Mouse (Mus musculus) neural tube, embryonic 15.5 days (tissue): ENCODE measurements around the gene Gm17555. TPM values are rescaled to one million over a fixed set of nuclear protein-coding genes. Genes with fewer than 3 reads are reported as not detected.

Experiments used
- ATAC-seq: fragments of 200-750 bp; cut with Nextera tagmentation; 2 replicates; pipeline ENCODE4 v1.8.0; 2017; ENCODE audit warnings: mild to moderate bottlenecking, moderate TSS enrichment, moderate library complexity; ENCODE audit not compliant: low FRiP score
- H3K27ac ChIP-seq: fragments of 300-500 bp; sonication (generic); replicated peaks from 2 replicates; pipeline ENCODE4 v1.5.1; 2015; ENCODE audit warnings: mild to moderate bottlenecking, inconsistent platforms
- H3K27me3 ChIP-seq: fragments of 300-500 bp; sonication (generic); replicated peaks from 2 replicates; pipeline ENCODE4 v1.6.1; 2015; ENCODE audit warnings: inconsistent platforms
- H3K36me3 ChIP-seq: fragments of 300-500 bp; sonication (generic); 2 replicates; pipeline ENCODE4 v1.6.1; 2015; ENCODE audit warnings: inconsistent platforms
- H3K4me1 ChIP-seq: fragments of 300-500 bp; sonication (generic); 2 replicates; pipeline ENCODE4 v1.6.1; 2015; ENCODE audit warnings: inconsistent platforms
- H3K4me2 ChIP-seq: fragments of 300-500 bp; sonication (generic); 2 replicates; pipeline ENCODE4 v1.6.1; 2015; ENCODE audit warnings: inconsistent platforms, mild to moderate bottlenecking, moderate library complexity
- H3K4me3 ChIP-seq: fragments of 300-500 bp; sonication (generic); replicated peaks from 2 replicates; pipeline ENCODE4 v1.5.1; 2015; ENCODE audit warnings: mild to moderate bottlenecking, inconsistent platforms
- H3K9ac ChIP-seq: fragments of 300-500 bp; sonication (generic); replicated peaks from 2 replicates; pipeline ENCODE4 v1.6.1; 2015; ENCODE audit warnings: mild to moderate bottlenecking, inconsistent platforms
- H3K9me3 ChIP-seq: fragments of 300-500 bp; sonication (generic); replicated peaks from 2 replicates; pipeline ENCODE4 v1.6.1; 2016; ENCODE audit warnings: inconsistent platforms
- WGBS: fragments of 180-500 bp; shearing (Covaris S2); methylation state at CpG from one replicate; pipeline ENCODE4 v1.1.7; 2015; ENCODE audit warnings: mixed read lengths; 5-methylcytosine and 5-hydroxymethylcytosine counted together
- polyA plus RNA-seq: library from polyadenylated mRNA; unstranded; fragments of >200 nt; fragmentation: Nextera tagmentation; extraction: Ambion mirVana; gene quantifications from 2 replicates; pipeline ENCODE4 v1.2.1, GENCODE M21; 2015

Gene Gm17555
- polyA plus RNA-seq, 1 experiment from 2014 or later: not detected

DNA sequence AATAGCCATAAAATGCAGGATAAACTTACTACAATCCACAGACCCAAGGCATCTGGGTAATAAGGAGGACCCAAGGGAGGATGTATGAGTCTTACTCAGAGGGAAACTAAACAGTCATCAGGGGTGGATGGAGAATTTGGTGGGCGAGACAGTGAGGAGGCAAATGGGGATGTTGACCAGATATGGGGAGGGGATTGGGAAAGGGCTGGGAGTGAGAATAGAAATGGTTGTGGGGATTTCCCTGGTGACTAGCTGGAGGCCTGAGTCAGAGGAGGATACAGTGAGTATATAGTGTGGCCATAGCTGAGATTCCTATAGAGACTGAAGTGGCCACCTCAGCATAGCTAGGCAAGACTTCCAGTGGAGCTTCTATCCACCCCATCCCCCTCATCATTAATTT is 16.8 kb downstream of the Gm17555 start:
- H3K9ac ChIP-seq: no peak overlapping the region
- ATAC-seq: no peak
- H3K4me2 ChIP-seq: no peak overlapping the region
- no peaks in the 10 kb centered on the region for H3K9me3 ChIP-seq
- H3K36me3 ChIP-seq: no peaks in the 10 kb centered on the region
- no peaks in the 10 kb centered on the region for H3K4me1 ChIP-seq
- H3K27me3 ChIP-seq: no peaks in the 10 kb centered on the region
- H3K4me3 ChIP-seq: no peak overlapping the region
- 81% methylated on average over 1 of the region's 1 CpGs for WGBS
- H3K27ac ChIP-seq: no peak overlapping the region

DNA sequence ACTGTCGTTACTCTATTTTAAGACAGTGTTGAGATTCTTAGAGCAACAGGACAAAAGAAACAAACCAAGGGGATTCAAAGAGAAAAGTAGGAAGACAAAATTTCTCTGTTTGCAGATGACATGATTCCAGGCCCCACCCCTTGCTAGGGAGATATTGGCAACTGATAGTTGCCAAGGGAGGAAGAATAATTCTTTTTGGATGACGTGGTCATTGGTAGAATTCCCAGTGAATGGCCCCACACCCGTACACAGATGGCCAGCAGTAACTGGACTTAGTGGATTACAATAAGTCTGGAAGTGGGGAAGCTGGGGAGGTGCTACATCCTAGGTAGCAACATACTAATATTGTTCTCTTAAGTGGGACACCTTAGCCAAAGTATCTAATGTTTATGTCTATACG is 22.0 kb downstream of the Gm17555 start:
- H3K4me3 ChIP-seq: no peak overlapping the region
- H3K4me2 ChIP-seq: no peak overlapping the region
- no peaks in the 10 kb centered on the region for H3K4me1 ChIP-seq
- no peaks in the 10 kb centered on the region for H3K36me3 ChIP-seq
- no peak for ATAC-seq
- WGBS: 85% methylated on average over 4 of the region's 4 CpGs
- H3K27ac ChIP-seq: no peak overlapping the region
- H3K27me3 ChIP-seq: no peaks in the 10 kb centered on the region
- H3K9ac ChIP-seq: no peak overlapping the region
- no peaks in the 10 kb centered on the region for H3K9me3 ChIP-seq

DNA sequence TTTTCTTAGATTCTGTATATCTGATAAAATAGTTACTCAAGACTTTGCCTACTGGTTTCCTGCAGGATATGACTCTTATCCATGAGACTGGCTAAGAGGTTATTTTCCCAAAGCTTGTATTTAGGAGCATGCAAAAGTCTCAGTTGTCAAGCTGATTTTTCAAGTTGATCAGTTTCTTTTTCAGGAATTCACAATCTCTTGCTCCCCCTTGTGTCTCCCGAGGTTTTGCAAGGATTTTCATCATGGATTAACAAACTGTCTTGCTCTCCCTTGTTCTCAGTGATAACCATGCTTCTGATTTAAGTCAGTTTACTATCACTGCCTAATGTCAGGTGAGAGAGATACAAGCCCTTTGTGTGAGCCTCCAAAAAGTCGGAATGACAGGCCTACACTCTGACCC is 30.5 kb downstream of the Gm17555 start:
- H3K9ac ChIP-seq: no peak overlapping the region
- H3K4me2 ChIP-seq: no peak overlapping the region
- H3K4me1 ChIP-seq: no peaks in the 10 kb centered on the region
- H3K27ac ChIP-seq: no peak overlapping the region
- ATAC-seq: no peak
- no peaks in the 10 kb centered on the region for H3K36me3 ChIP-seq
- no peaks in the 10 kb centered on the region for H3K9me3 ChIP-seq
- no peaks in the 10 kb centered on the region for H3K27me3 ChIP-seq
- no peak overlapping the region for H3K4me3 ChIP-seq
- WGBS: 44% methylated on average over 2 of the region's 2 CpGs

DNA sequence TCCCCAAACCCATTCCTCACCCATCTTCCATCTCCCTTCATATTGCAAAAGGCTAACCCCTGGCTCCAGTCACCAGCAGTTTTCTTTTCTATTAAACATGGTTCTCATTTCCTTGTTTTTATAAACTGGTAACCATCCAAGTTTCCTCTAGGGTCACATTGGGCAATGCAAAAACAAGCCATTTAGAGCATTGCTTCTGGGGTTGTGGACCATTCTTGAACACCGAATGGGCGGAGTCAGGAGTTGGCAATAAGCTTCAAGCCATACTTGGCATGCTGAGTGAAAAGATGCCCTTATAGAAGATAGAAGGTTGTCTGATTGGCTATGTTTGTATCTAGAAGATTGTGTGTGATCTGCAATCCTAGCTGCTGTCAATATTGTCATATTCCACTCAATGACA is 33.6 kb downstream of the Gm17555 start:
- Histone ChIP-seq H3K4me1 (no peaks in the 10 kb centered on the region), H3K9ac (no peak overlapping the region), H3K27ac (no peak overlapping the region), H3K4me3 (no peak overlapping the region), H3K4me2 (no peak overlapping the region), H3K9me3 (no peaks in the 10 kb centered on the region), H3K27me3 (no peaks in the 10 kb centered on the region), H3K36me3 (no peaks in the 10 kb centered on the region)
- ATAC-seq: no peak
- WGBS: 96% methylated on average over 2 of the region's 2 CpGs

DNA sequence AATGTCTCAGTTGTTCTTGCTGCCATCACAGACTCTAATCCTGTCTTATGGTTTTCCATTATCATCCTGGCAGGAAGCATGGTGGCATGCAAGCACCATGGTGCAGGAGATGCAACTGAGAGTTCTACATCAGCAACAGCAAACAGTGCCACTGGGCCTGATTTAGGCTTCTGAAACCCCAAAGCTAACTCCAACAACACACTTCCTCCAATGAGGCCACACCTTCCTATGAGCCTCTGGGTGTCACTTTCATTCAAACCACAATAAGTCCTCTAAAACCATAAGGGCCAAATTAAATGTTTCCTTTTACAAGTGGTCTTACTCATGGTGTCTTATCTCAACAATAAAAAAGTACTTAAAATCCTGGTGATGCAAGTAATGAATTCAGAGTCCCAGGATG is 37.3 kb downstream of the Gm17555 start:
- Histone ChIP-seq H3K9ac (no peak overlapping the region), H3K9me3 (no peaks in the 10 kb centered on the region), H3K27me3 (no peaks in the 10 kb centered on the region), H3K4me2 (no peak overlapping the region), H3K4me3 (no peak overlapping the region), H3K27ac (no peak overlapping the region), H3K36me3 (no peaks in the 10 kb centered on the region), H3K4me1 (no peaks in the 10 kb centered on the region)
- no peak for ATAC-seq

Other genes with a start within 250 kb of the Gm17555 start
- 0.87 and 1.0 TPM in 2 replicates for gene Fgf7, start 180.4 kb upstream of the Gm17555 start, polyA plus RNA-seq
- gene Fam227b, start 63.1 kb upstream of the Gm17555 start, polyA plus RNA-seq: 0.11 TPM in 1 of 2 replicates, not detected in the other
- 17.4 and 18.8 TPM in 2 replicates for gene Dtwd1, start 63.0 kb upstream of the Gm17555 start, polyA plus RNA-seq